Mouse (Mus musculus) embryonic facial prominence, embryonic 10.5 days (tissue): ENCODE measurements around the gene Ugt2b35. TPM values are rescaled to one million over a fixed set of nuclear protein-coding genes. Genes with fewer than 3 reads are reported as not detected.
"Not testable (repeated sequence)": the region's sequence is repeated elsewhere in the genome, so short reads cannot be mapped to it uniquely, and the experiment has no call there.

Experiments used
- DNase-seq: peaks from one replicate; pipeline ENCODE4 v3.0.0-alpha.2; 2017; ENCODE audit warnings: low spot score
- H3K27ac ChIP-seq: fragments of 300-500 bp; sonication (generic); replicated peaks from 2 replicates; pipeline ENCODE4 v1.5.1; 2016; ENCODE audit warnings: mild to moderate bottlenecking
- H3K27me3 ChIP-seq: fragments of 300-500 bp; sonication (generic); replicated peaks from 2 replicates; pipeline ENCODE4 v1.6.1; 2016; ENCODE audit warnings: low read depth, mild to moderate bottlenecking; ENCODE audit not compliant: poor library complexity, severe bottlenecking
- H3K36me3 ChIP-seq: fragments of 300-500 bp; sonication (generic); replicated peaks from 2 replicates; pipeline ENCODE4 v1.6.1; 2016; ENCODE audit warnings: mild to moderate bottlenecking, moderate library complexity
- H3K4me1 ChIP-seq: fragments of 300-500 bp; sonication (generic); 2 replicates; pipeline ENCODE4 v1.6.1; 2016
- H3K4me3 ChIP-seq: fragments of 300-500 bp; sonication (generic); 2 replicates; pipeline ENCODE4 v1.5.1; 2016; ENCODE audit warnings: mild to moderate bottlenecking, moderate library complexity
- H3K9me3 ChIP-seq: fragments of 300-500 bp; sonication (generic); 2 replicates; pipeline ENCODE4 v1.6.1; 2016; ENCODE audit warnings: mild to moderate bottlenecking
- WGBS: fragments of 180-500 bp; shearing (Covaris S2); methylation state at CpG from one replicate; pipeline ENCODE4 v1.1.7; 2016; 5-methylcytosine and 5-hydroxymethylcytosine counted together
- polyA plus RNA-seq: library from polyadenylated mRNA; unstranded; fragments of >200 nt; fragmentation: Nextera tagmentation; extraction: Ambion mirVana; gene quantifications from 2 replicates; pipeline ENCODE4 v1.2.1, GENCODE M21; 2016

The Ugt2b35 gene
- polyA plus RNA-seq: not detected in 2 replicates

DNA sequence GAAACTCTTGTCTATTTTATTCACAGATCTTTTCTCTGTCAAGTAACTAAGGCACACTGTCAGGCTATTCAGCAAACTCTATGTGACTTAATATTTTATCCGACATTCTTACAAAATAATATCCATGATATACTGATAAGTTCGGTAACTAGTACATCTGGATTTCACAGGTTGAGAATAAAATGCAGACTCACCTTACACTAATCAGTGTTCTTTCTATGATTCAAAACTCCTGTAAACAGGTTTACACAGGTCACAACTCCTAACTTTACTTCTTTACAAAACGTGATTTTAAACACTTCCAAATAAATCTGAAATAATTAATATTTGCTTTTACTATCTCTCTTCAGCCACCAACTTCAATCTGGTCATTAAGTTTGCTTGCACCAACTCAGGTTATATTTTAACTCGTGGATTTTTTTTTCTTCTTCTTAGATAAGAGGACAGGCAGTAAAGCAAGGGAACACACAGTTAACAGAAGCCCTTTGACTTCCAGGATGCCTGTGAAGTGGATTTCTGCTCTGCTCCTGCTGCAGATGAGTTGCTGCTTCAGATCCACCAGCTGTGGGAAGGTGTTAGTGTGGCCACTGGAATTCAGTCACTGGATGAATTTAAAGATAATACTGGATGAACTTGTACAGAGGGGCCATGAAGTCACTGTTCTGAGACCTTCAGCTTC is at the start of gene Ugt2b35:
Ugt2b35 (plus strand) TSS at position 466 of the 679 bp plus-strand sequence.
- H3K4me3 ChIP-seq: no peak within 1 kb of the TSS
- no peaks in the 10 kb centered on the region for H3K36me3 ChIP-seq
- no peak for DNase-seq
- no peaks in the 10 kb centered on the region for H3K27me3 ChIP-seq
- no peaks in the 10 kb centered on the region for H3K4me1 ChIP-seq
- no peaks in the 10 kb centered on the region for H3K9me3 ChIP-seq
- WGBS: 83% methylated on average over 4 of the region's 4 CpGs
- H3K27ac ChIP-seq: no peak within 1 kb of the TSS

DNA sequence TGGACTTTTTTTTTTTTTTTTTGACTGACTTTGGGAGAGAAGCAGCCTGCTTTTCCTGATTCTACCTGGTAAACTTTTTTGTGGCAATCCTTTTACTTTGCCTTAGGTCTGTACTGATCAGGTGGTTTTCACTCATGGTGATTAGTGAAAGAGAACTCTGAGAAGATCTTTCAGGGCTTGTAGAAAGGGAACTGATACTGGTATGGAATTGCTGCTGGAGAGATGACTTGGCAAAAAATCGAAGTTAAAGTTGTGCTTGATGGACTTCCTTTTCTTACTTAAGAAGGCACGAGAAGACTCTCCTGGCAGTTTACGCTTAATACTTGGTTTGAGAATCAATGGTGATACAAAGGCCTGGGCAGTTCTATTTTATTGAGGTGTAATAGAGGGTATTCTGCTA is 40.2 kb upstream of the Ugt2b35 start:
- no peaks in the 10 kb centered on the region for H3K9me3 ChIP-seq
- no peak overlapping the region for H3K4me3 ChIP-seq
- no peak for DNase-seq
- H3K4me1 ChIP-seq: no peaks in the 10 kb centered on the region
- H3K36me3 ChIP-seq: no peaks in the 10 kb centered on the region
- WGBS: 88% methylated on average over 3 of the region's 3 CpGs
- no peak overlapping the region for H3K27ac ChIP-seq
- H3K27me3 ChIP-seq: no peaks in the 10 kb centered on the region

DNA sequence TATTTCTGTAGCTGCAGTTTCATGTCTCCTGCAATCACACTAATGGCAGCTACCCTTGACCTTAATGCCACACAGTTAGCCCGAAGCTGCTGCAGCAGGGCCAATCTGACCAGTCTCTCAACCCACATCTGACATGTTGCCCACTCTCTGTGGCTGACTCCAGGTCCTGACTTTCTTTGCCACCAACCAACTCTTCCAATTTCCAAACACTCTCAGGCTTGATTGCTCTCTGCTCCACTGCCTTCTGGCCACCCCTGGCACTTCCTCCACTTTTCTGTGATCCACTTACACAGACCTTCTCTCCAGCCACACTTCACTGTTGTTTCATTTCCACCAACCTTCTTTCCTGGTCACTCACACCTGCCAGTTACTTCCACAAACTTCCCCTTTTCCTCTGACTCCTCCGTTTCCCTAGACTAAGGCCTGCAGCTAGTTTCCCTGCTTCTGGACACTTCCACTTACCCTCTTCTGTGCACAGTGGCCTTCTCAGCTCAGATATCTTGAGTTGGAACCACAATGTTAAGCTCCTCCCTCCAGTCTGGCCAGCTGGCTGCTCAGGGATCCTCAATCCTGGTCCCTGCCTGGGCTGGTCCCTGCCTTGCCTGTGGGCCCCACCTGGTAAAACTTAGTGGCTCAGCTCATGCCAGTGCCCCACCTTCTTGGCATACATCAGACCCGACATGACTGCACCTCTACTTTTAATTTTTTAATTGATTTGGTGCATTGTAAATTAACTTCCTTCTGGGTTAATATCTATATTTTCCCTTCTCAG is 38.9 kb upstream of the Ugt2b35 start:
- DNase-seq: no peak
- no peak overlapping the region for H3K27ac ChIP-seq
- no peak overlapping the region for H3K4me3 ChIP-seq
- WGBS: 83% methylated on average over 3 of the region's 3 CpGs
- no peaks in the 10 kb centered on the region for H3K4me1 ChIP-seq
- no peaks in the 10 kb centered on the region for H3K9me3 ChIP-seq
- no peaks in the 10 kb centered on the region for H3K27me3 ChIP-seq
- H3K36me3 ChIP-seq: no peaks in the 10 kb centered on the region

DNA sequence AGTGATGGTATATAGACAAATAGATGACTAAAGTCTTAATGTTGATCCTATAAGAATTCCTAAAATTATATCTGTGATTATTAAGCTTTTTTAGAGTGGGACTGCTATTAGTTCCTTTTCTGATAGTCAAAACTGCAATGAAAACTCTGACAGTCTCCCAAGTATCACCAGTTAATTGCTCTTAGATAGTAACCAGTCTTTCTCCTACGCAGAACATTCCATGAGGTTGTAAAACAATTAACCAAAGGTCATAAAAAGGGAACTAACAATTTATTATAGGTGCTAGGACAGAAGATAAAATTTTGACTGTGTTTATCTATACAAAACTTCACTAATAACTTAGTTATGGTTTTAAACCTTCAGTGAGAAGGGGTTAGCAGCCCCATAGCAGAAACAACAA is 37.8 kb upstream of the Ugt2b35 start:
- not testable (repeated sequence) for H3K9me3 ChIP-seq, H3K4me3 ChIP-seq, H3K36me3 ChIP-seq, H3K4me1 ChIP-seq, DNase-seq, H3K27ac ChIP-seq, H3K27me3 ChIP-seq
- WGBS: 89% methylated on average over 1 of the region's 1 CpGs

DNA sequence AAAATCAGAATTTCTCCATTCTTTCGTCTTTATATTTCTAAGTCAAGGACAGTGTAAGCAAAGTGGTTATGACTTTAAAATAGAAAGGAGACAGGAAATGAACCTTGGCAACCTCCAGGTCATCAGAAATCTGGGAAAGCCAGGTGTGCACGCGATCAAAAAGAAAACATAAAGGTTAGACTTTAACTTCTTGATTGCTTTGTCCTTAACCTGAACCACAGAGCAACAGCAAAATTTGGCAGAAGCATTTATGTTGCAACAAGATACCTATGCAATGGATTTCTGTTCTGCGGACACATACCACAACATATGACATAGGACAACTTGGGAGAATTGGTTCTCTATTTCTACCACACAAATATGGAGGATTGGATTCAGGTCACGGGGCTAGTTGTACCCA is 33.4 kb upstream of the Ugt2b35 start:
- 90% methylated on average over 5 of the region's 5 CpGs for WGBS
- not testable (repeated sequence) for H3K4me1 ChIP-seq

DNA sequence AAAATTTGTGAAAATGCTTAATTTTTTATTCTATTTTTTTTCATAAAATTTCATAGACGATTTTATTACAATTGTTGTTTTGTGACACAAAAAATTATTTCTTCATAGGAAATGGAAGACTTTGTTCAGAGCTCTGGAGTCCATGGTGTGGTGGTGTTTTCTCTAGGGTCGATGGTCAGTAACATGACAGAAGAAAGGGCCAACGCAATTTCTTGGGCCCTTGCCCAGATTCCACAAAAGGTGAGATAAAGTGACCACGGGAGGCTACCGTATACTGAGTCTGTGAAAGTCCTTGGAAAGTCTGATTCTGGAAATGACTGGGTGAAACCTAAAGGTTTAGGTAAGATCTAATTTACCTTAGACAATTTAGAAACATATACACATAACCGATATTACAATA is 4.1 kb downstream of the Ugt2b35 start:
- H3K27me3 ChIP-seq: no peaks in the 10 kb centered on the region
- H3K9me3 ChIP-seq: no peaks in the 10 kb centered on the region
- no peak for DNase-seq
- H3K27ac ChIP-seq: no peak overlapping the region
- no peaks in the 10 kb centered on the region for H3K36me3 ChIP-seq
- no peaks in the 10 kb centered on the region for H3K4me1 ChIP-seq
- WGBS: 86% methylated on average over 6 of the region's 6 CpGs
- H3K4me3 ChIP-seq: no peak overlapping the region

More for the DNA sequence above, 33.4 kb upstream of the Ugt2b35 start:
- H3K27me3 ChIP-seq, H3K4me3 ChIP-seq, H3K36me3 ChIP-seq, DNase-seq, H3K27ac ChIP-seq, H3K9me3 ChIP-seq: not testable (repeated sequence)

DNA sequence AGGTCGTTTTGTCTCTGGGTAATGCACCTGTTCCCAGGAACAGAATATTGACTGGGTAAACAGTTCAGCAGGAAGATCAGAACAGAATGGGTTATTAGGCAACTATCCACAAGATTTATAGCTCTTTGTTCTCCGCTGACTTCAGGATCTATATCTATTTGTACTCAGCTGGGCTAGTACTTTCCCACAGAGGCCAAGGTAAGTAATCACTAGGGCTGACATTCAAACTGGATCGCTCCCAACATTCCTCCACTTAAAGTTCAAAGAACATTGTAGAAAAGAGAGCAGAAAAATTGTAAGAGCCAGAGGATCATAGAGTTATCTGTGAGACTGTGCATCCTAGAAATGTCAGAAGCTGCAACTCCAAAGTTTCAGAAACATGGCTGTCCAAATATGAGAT is 14.8 kb downstream of the Ugt2b35 start:
- Histone ChIP-seq H3K27me3 (no peaks in the 10 kb centered on the region), H3K4me3 (no peak overlapping the region), H3K9me3 (no peaks in the 10 kb centered on the region), H3K36me3 (no peaks in the 10 kb centered on the region), H3K4me1 (no peaks in the 10 kb centered on the region), H3K27ac (no peak overlapping the region)
- DNase-seq: no peak
- WGBS: 91% methylated on average over 3 of the region's 3 CpGs

DNA sequence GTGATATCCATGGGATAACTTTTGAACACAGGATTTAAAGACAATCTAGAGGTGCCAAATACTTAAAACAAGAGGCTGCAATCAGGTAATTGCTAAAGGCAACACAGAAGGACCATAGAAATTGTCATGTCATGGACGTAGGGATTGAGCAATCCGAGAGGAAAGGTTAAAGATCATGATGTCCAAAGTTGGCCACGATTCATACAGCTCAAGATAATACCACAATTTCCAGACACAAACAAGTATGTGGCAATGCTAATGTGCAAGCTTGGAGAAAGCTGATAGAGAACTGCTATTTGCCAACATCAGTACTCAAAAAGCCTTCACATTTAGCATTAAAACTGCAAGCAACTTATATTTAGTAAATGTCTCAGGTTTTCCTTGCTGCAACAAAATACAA is 26.7 kb downstream of the Ugt2b35 start:
- H3K36me3 ChIP-seq: no peaks in the 10 kb centered on the region

DNA sequence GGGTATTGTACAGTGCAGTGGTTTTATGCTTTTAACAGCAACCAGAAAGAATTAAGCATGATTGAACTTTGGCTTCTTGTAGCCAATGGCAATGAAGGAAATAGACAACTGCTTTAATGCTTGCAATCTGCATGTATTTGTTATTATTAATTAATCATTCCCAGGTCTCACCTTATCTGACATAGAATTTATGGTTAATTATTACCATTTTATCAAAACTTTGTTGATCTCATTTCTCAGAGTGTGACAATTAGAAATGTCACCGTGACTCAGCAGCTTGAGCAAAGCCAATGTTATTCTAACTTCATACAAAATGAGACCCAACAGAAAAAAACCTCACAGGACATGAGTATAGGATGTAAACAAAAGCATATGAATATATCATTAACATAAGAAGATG is 30.0 kb downstream of the Ugt2b35 start:
- Histone ChIP-seq H3K27me3 (no peaks in the 10 kb centered on the region), H3K36me3 (no peaks in the 10 kb centered on the region), H3K9me3 (no peaks in the 10 kb centered on the region), H3K27ac (no peak overlapping the region), H3K4me1 (no peaks in the 10 kb centered on the region), H3K4me3 (no peak overlapping the region)
- whole genome bisulfite sequencing: 85% methylated on average over 1 of the region's 1 CpGs
- no peak for DNase-seq

More for the DNA sequence above, 26.7 kb downstream of the Ugt2b35 start:
- Histone ChIP-seq H3K9me3 (no peaks in the 10 kb centered on the region), H3K4me1 (no peaks in the 10 kb centered on the region), H3K27ac (no peak overlapping the region), H3K27me3 (no peaks in the 10 kb centered on the region), H3K4me3 (no peak overlapping the region)
- no peak for DNase-seq
- WGBS: 84% methylated on average over 3 of the region's 3 CpGs

Other genes starting within 250 kb of the Ugt2b35 start
- 40.0 and 43.7 TPM in 2 replicates for gene Ythdc1, start 196.6 kb upstream of the Ugt2b35 start, polyA plus RNA-seq
- gene Ugt2b34, start 93.9 kb upstream of the Ugt2b35 start, polyA plus RNA-seq: 0.06 TPM in 1 of 2 replicates, not detected in the other
- not detected in 2 replicates for gene Ugt2b1, start 74.3 kb upstream of the Ugt2b35 start, polyA plus RNA-seq
- gene Ugt2b36, start 91.7 kb downstream of the Ugt2b35 start, polyA plus RNA-seq: not detected in 2 replicates
- not detected in 2 replicates for gene Ugt2b5, start 139.5 kb downstream of the Ugt2b35 start, polyA plus RNA-seq